Mouse (Mus musculus): Measurements from ENCODE around the gene Spaca4. TPM values are rescaled to one million over a fixed set of nuclear protein-coding genes. Genes with fewer than 3 reads are reported as not detected.

Spaca4 gene
- total and polyA plus RNA-seq, 3 experiments: 0.38 TPM; not detected in 2

DNA sequence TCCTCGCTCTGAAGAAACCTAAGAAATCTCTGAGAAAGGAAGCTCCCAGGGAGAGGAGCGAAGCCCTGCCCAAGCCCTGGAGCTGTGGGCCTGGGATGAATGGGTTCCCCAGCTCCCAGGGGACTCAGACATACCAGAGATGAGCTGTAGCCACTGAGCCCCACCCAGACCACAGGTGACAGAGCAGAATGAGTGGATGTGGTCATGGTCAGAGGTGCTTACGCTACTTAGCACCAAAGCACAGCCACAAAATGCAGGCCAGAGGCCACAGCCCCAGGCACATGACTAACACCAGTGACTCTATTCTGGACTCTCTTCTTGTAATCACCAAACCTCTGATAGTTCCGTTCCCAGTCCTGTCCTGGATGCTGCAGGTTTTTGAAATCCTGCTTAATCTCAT, 45.5 kb upstream of the Spaca4 start:
- DNase-seq (ENCODE audit: low read depth, low spot score): no peak
- no peak overlapping the region for H3K27ac ChIP-seq (ENCODE audit: control insufficient read depth, low read depth, low read length)
- peaks cover 14 to 16% of the 10 kb centered on the region in 2 experiments for H3K27me3 ChIP-seq (ENCODE audit: control insufficient read depth in 1 of 2, insufficient read depth in 2 of 2, low read length in 2 of 2)
- H3K79me2 ChIP-seq (ENCODE audit: control insufficient read depth, insufficient read depth, low read length, poor library complexity): no peaks in the 10 kb centered on the region
- H3K9ac ChIP-seq (ENCODE audit: control insufficient read depth, low read depth, low read length, poor library complexity, severe bottlenecking): no peak overlapping the region
- H3K9me3 ChIP-seq (replicated peaks; ENCODE audit: insufficient read depth, low read length): no peaks in the 10 kb centered on the region
- no peak overlapping the region for H3K4me3 ChIP-seq (ENCODE audit: control insufficient read depth in 1 of 2, insufficient read depth in 1 of 2, low read depth in 2 of 2, low read length in 2 of 2)
- no peaks in the 10 kb centered on the region for H3K36me3 ChIP-seq (ENCODE audit: control insufficient read depth in 1 of 2, insufficient read depth in 2 of 2, low read length in 2 of 2)
- no peaks in the 10 kb centered on the region for H3K4me1 ChIP-seq (ENCODE audit: control insufficient read depth in 1 of 2, insufficient read depth in 2 of 2, low read length in 2 of 2)
- TF ChIP-seq ETS1 (IDR thresholded peaks at IDR 0.05; ENCODE audit: low read depth, low read length) (no peak), BHLHE40 (IDR thresholded peaks at IDR 0.05; ENCODE audit: borderline replicate concordance, low read depth, low read length) (no peak), SIN3A (IDR thresholded peaks at IDR 0.05; ENCODE audit: low read length) (no peak), MAFK (IDR thresholded peaks at IDR 0.05; ENCODE audit: borderline replicate concordance, low read depth, low read length) (no peak), KAT2A (conservative IDR thresholded peaks at IDR 0.05; ENCODE audit: low read depth, low read length) (no peak), TCF12 (IDR thresholded peaks at IDR 0.05; ENCODE audit: low read depth, low read length) (no peak), CHD2 (IDR thresholded peaks at IDR 0.05; ENCODE audit: low read length) (no peak), MYC (IDR thresholded peaks at IDR 0.05; ENCODE audit: low read depth, low read length) (no peak), JUND (IDR thresholded peaks at IDR 0.05; ENCODE audit: low read depth, low read length) (no peak), E2F4 (IDR thresholded peaks at IDR 0.05; ENCODE audit: borderline replicate concordance, low read depth, low read length) (no peak), MYB (IDR thresholded peaks at IDR 0.05; ENCODE audit: low read depth, low read length) (no peak)

DNA sequence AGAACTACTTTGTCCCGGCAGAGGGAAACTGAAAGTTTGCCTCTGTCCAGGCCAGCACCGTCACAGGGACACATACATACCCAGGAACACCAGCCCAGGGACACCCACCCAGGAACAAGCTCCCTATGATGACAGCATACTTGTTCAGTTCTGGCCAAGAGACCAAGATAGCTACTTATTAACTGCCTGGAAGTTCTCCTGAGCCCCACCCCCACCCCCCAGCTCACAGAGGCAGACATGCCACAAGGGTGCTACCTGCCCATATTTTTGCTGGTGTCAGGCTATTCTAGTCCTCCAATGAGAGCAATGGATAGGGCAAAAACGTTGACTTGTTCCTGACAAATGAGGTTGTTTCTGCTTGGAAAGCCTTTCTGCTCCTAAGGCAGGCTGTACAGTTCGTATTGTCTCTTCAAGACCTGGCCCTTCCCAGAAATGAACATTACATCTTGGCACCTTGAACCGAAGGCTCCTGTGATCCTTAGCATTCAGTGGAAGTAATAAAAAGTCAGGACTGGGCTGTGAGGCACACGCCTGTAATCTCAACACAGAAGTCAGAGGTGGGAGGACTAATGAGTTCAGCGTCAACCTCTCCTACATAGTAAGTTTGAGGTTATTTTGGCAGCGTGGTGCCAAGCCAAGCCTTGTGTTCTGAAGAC, 44.9 kb upstream of the Spaca4 start:
- Histone ChIP-seq H3K27me3 (ENCODE audit: control insufficient read depth in 1 of 2, insufficient read depth in 2 of 2, low read length in 2 of 2) (peaks cover 14 to 16% of the 10 kb centered on the region in 2 experiments), H3K79me2 (ENCODE audit: control insufficient read depth, insufficient read depth, low read length, poor library complexity) (no peaks in the 10 kb centered on the region), H3K9me3 (replicated peaks; ENCODE audit: insufficient read depth, low read length) (no peaks in the 10 kb centered on the region), H3K9ac (ENCODE audit: control insufficient read depth, low read depth, low read length, poor library complexity, severe bottlenecking) (no peak overlapping the region), H3K4me3 (ENCODE audit: control insufficient read depth in 1 of 2, insufficient read depth in 1 of 2, low read depth in 2 of 2, low read length in 2 of 2) (peak overlapping the region in 1 of 2 experiments; percentile 7; a peak in 1 of 4 replicates), H3K27ac (ENCODE audit: control insufficient read depth, low read depth, low read length) (no peak overlapping the region), H3K36me3 (ENCODE audit: control insufficient read depth in 1 of 2, insufficient read depth in 2 of 2, low read length in 2 of 2) (no peaks in the 10 kb centered on the region), H3K4me1 (ENCODE audit: control insufficient read depth in 1 of 2, insufficient read depth in 2 of 2, low read length in 2 of 2) (no peaks in the 10 kb centered on the region)
- TF ChIP-seq ZKSCAN1 (IDR thresholded peaks at IDR 0.05; ENCODE audit: low read depth, low read length) (no peak), KAT2A (conservative IDR thresholded peaks at IDR 0.05; ENCODE audit: low read depth, low read length) (no peak)
- DNase-seq (ENCODE audit: low read depth, low spot score): no peak

DNA sequence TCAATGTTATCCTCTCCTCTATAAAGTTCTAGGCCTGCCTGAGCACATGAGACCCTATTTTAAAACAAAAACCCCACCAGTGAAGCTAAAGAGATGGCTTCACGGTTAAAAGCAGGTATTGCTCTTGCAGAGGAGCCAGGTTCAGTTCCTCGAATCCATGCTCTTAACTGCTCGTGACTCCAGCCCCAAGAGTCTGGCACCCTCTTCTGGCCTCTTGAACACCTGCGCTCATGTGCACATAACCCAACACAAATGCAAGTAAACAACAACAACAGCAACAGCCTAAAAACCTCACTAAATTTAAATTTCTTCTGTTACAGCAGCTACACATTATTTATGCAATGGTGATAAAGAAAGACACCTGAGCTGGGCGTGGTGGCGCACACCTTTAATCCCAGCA, 41.9 kb upstream of the Spaca4 start:
- no peak for DNase-seq (ENCODE audit: low read depth, low spot score)
- Histone ChIP-seq H3K9ac (ENCODE audit: control insufficient read depth, low read depth, low read length, poor library complexity, severe bottlenecking) (no peak overlapping the region), H3K4me3 (ENCODE audit: control insufficient read depth in 1 of 2, insufficient read depth in 1 of 2, low read depth in 2 of 2, low read length in 2 of 2) (no peak overlapping the region), H3K9me3 (replicated peaks; ENCODE audit: insufficient read depth, low read length) (no peaks in the 10 kb centered on the region), H3K27ac (ENCODE audit: control insufficient read depth, low read depth, low read length) (no peak overlapping the region), H3K27me3 (ENCODE audit: control insufficient read depth in 1 of 2, insufficient read depth in 2 of 2, low read length in 2 of 2) (peaks cover 6% of the 10 kb centered on the region in 2 experiments), H3K79me2 (ENCODE audit: control insufficient read depth, insufficient read depth, low read length, poor library complexity) (no peaks in the 10 kb centered on the region), H3K4me1 (ENCODE audit: control insufficient read depth in 1 of 2, insufficient read depth in 2 of 2, low read length in 2 of 2) (no peaks in the 10 kb centered on the region), H3K36me3 (ENCODE audit: control insufficient read depth in 1 of 2, insufficient read depth in 2 of 2, low read length in 2 of 2) (no peaks in the 10 kb centered on the region)
- TF ChIP-seq CTCF (IDR thresholded peaks at IDR 0.05 in 2 of 3, conservative IDR thresholded peaks at IDR 0.05 in 1 of 3; ENCODE audit: control insufficient read depth in 1 of 3, insufficient read depth in 1 of 3, low read depth in 2 of 3, low read length in 3 of 3, poor library complexity in 1 of 3, severe bottlenecking in 1 of 3) (peak in 1 of 3 experiments; percentile 9; a peak in 1 of 6 replicates), RCOR1 (IDR thresholded peaks at IDR 0.05; ENCODE audit: low read depth, low read length) (no peak)

All from MEL (cell line).